Mouse (Mus musculus) layer of hippocampus, postnatal 36 days (tissue): ENCODE measurements at regions not wholly inside any gene's neighbourhood (a gene's known extent, or its start where the extent isn't known, plus 50 kb on each side); places are given as distances from the start of the nearest gene placed in this dataset.
"Not testable (repeated sequence)": the region's sequence is repeated elsewhere in the genome, so short reads cannot be mapped to it uniquely, and the experiment has no call there.

Experiments
- DNase-seq, 2 experiments: peaks; one replicate each; pipeline ENCODE4 v3.0.0; 2022

DNA sequence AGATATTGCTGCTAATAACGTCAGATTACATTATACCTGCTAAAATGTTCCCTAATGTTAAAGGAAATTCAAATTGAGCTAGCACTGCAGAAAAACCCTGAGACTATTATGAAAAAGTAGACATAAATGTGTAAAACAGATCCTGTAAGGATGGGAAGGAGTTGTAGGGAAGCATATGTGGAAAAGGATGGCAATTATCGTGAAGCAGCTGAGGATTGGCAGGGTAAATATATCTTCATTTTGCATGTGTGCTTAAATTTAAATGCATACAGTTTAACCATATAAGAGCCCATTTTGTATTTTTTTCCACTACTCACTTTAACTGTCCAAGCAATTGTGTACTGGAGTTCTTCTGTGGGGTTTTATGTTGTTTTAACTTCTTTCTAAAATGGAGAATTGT is 1751.9 kb downstream of the Cntnap5b start:
- DNase-seq, result no peak

DNA sequence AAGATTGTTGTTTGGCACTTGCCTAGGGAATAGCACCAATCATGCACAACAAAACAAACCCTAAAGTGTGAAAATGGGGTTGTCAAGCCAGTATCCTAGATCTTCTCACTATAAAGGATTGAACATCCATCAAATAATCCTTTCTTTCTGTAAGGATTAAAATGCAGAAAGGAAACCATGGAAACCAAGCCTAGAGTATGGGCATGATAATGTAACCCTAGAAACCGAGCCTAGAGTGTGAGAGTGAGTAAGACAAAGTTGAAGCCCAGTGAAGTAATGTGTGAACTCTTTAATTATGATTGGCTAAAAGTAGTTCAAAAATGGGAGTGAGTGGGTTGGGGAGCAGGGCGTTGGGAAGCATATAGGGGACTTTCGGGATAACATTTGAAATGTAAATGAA is 1757.4 kb downstream of the Cntnap5b start:
- DNase-seq, result no peak

DNA sequence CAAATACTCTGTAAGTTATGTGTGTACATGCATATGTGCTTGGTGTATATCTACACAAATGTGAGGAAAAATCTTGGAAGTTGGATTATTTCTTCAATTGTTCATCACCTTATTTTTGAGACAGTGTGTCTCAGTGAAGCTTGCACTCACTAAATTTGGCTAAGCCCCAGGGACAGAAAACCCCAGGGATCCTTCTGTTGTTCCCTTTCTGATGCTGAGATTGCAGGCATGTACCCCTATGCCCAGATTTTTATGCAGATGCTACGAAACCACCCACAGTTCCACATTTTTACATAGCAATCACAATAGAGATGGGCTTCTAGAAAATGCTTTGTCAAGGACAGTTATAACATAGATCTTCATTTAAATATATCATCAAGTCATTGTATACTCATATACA is 1799.7 kb downstream of the Cntnap5b start:
- DNase-seq, result peak; percentile 20 to 24

- no peak for DNase-seq
Observed at GRCm38 (mm10) chr1:101585325-101586028, 1812.9 kb downstream of the Cntnap5b start.

GRCm38 (mm10) chr1:101628461-101628860 is 1855.9 kb downstream of the Cntnap5b start:
- no peak for DNase-seq

DNA sequence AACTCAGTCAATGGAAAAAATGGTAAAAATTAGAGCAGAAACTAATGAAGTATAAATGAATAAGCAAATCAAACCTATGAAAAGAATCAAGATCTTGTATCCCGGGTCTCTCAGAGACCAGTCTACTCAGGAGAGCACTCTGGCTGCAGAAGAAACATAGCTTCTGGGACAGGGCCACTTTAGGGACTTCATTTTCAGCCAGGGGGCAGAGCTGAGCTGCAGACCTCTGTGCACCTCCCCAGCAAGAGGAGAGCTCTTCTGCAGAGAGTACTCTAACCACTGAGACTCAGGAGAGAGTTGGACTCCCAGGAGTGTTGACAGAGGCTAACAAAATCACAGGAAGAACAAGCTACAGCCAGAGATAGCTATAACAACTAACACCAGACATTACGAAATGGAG is 1856.4 kb downstream of the Cntnap5b start:
- DNase-seq, result no peak

- DNase-seq, result not testable (repeated sequence)
Observed at GRCm38 (mm10) chr1:101664287-101664686, 1891.7 kb downstream of the Cntnap5b start.

DNA sequence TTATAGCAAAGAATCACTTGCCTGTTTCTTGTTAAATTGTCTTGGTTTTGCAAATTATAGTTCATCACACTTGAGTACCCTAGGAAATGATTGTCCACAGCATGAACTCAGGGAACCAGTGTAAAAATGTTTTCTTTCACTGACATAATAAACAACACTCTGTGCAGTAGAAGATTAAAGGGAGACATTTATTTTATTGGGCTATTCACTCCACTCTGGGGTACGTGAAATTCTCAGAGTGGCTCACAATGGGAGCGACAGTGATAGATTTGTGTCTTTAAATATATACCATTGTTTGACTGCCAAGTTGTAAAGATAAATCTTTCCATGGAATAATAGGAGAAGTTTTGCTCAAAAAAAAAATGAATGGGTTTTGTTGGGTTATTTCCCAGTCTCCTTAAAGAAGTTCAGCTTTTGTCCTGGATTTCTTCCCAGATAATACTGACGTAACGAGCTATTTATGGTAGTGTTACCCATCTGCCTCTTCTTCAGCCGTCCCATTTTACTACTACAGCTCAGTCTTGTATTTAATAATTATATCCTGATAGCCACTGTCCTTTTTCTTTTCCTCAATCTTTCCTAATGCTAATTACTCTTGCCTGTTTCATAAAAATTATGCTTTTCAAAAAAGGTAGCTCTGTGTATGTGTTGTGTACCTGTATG is 1911.3 kb downstream of the Cntnap5b start:
- DNase-seq, result no peak

- no peak for DNase-seq
Observed at GRCm38 (mm10) chr1:101684983-101685382, 1912.4 kb downstream of the Cntnap5b start.
